Mouse (Mus musculus): ENCODE results near the gene AU040320. TPM values are rescaled to one million over a fixed set of nuclear protein-coding genes. Genes with fewer than 3 reads are reported as not detected.

Gene AU040320
- polyA plus RNA-seq, 1 experiment from 2014 or later = 30.1 TPM

GRCm38 (mm10) chr4:126735382-126736000 is 17.9 kb upstream of the AU040320 start:
- Histone ChIP-seq H3K27me3 (ENCODE audit: control insufficient read depth, insufficient read depth, low read length) (peaks cover 53% of the 10 kb centered on the region), H3K4me1 (ENCODE audit: control insufficient read depth, insufficient read depth, low read length) (0 out of 2 replicates have a peak, but pooled peaks cover 3% of the 10 kb centered on the region), H3K27ac (ENCODE audit: low read length) (no peak overlapping the region), H3K9me3 (ENCODE audit: control insufficient read depth, low read depth, low read length) (no peaks in the 10 kb centered on the region; the same call in 1 of the 2 replicates), H3K36me3 (ENCODE audit: control insufficient read depth, insufficient read depth, low read length) (no peaks in the 10 kb centered on the region), H3K4me3 (ENCODE audit: low read depth, low read length) (peak overlapping the region; percentile 29), H3K4me2 (replicated peaks; ENCODE audit: low read depth, low read length) (peak overlapping the region; percentile 39), H3K9ac (replicated peaks; ENCODE audit: low read depth, low read length) (no peak overlapping the region; the same call in 1 of the 2 replicates)
- no peak; the same call in 1 of the 2 replicates for ATAC-seq (ENCODE audit: insufficient number of reproducible peaks, insufficient read depth, low FRiP score, low read depth)
- 3% methylated on average over 59 of the region's 62 CpGs for WGBS

GRCm38 (mm10) chr4:126736001-126736414 is 17.3 kb upstream of the AU040320 start, which contains the start of gene Tfap2e:
Tfap2e (minus strand) TSS chr4:126736240.
- H3K9ac ChIP-seq (replicated peaks; ENCODE audit: low read depth, low read length) = no peak within 1 kb of the TSS; the same call in 1 of the 2 replicates
- H3K4me2 ChIP-seq (replicated peaks; ENCODE audit: low read depth, low read length) = peak within 1 kb of the TSS; percentile 39
- H3K9me3 ChIP-seq (ENCODE audit: control insufficient read depth, low read depth, low read length) = no peaks in the 10 kb centered on the region; the same call in 1 of the 2 replicates
- ATAC-seq (ENCODE audit: insufficient number of reproducible peaks, insufficient read depth, low FRiP score, low read depth) = no peak; the same call in 1 of the 2 replicates
- peaks cover 48% of the 10 kb centered on the region for H3K27me3 ChIP-seq (ENCODE audit: control insufficient read depth, insufficient read depth, low read length)
- 0 out of 2 replicates have a peak, but pooled peaks cover 3% of the 10 kb centered on the region for H3K4me1 ChIP-seq (ENCODE audit: control insufficient read depth, insufficient read depth, low read length)
- no peak within 1 kb of the TSS for H3K27ac ChIP-seq (ENCODE audit: low read length)
- H3K36me3 ChIP-seq (ENCODE audit: control insufficient read depth, insufficient read depth, low read length) = no peaks in the 10 kb centered on the region
- H3K4me3 ChIP-seq (ENCODE audit: low read depth, low read length) = peak within 1 kb of the TSS; percentile 29
- 2% methylated on average over 32 of the region's 32 CpGs for WGBS

- H3K27me3 ChIP-seq (ENCODE audit: control insufficient read depth, insufficient read depth, low read length) = peaks cover 17% of the 10 kb centered on the region
- peaks cover 9% of the 10 kb centered on the region for H3K36me3 ChIP-seq (ENCODE audit: control insufficient read depth, insufficient read depth, low read length)
- no peak overlapping the region for H3K4me2 ChIP-seq (replicated peaks; ENCODE audit: low read depth, low read length)
- WGBS = 20% methylated on average over 10 of the region's 10 CpGs
- H3K9me3 ChIP-seq (ENCODE audit: control insufficient read depth, low read depth, low read length) = no peaks in the 10 kb centered on the region
- ATAC-seq (ENCODE audit: insufficient number of reproducible peaks, insufficient read depth, low FRiP score, low read depth) = no peak
- H3K4me1 ChIP-seq (ENCODE audit: control insufficient read depth, insufficient read depth, low read length) = 0 out of 2 replicates have a peak, but pooled peaks cover 3% of the 10 kb centered on the region
- no peak overlapping the region for H3K9ac ChIP-seq (replicated peaks; ENCODE audit: low read depth, low read length)
- H3K27ac ChIP-seq (ENCODE audit: low read length) = no peak overlapping the region
- H3K4me3 ChIP-seq (ENCODE audit: low read depth, low read length) = no peak overlapping the region
These were observed 13.2 kb upstream of the AU040320 start for GRCm38 (mm10) chr4:126739966-126740676.

GRCm38 (mm10) chr4:126741448-126741847 is 11.9 kb upstream of the AU040320 start:
- no peak overlapping the region for H3K9ac ChIP-seq (replicated peaks; ENCODE audit: low read depth, low read length)
- ATAC-seq (ENCODE audit: insufficient number of reproducible peaks, insufficient read depth, low FRiP score, low read depth) = peak; percentile 53

GRCm38 (mm10) chr4:126742976-126743375 is 10.4 kb upstream of the AU040320 start:
- Histone ChIP-seq H3K4me1 (ENCODE audit: control insufficient read depth, insufficient read depth, low read length) (no peaks in the 10 kb centered on the region), H3K9me3 (ENCODE audit: control insufficient read depth, low read depth, low read length) (no peaks in the 10 kb centered on the region), H3K4me3 (ENCODE audit: low read depth, low read length) (no peak overlapping the region), H3K9ac (replicated peaks; ENCODE audit: low read depth, low read length) (no peak overlapping the region), H3K36me3 (ENCODE audit: control insufficient read depth, insufficient read depth, low read length) (peaks cover 30% of the 10 kb centered on the region), H3K27me3 (ENCODE audit: control insufficient read depth, insufficient read depth, low read length) (no peaks in the 10 kb centered on the region; the same call in 1 of the 2 replicates), H3K27ac (ENCODE audit: low read length) (no peak overlapping the region), H3K4me2 (replicated peaks; ENCODE audit: low read depth, low read length) (no peak overlapping the region)
- WGBS = 43% methylated on average over 2 of the region's 2 CpGs
- no peak for ATAC-seq (ENCODE audit: insufficient number of reproducible peaks, insufficient read depth, low FRiP score, low read depth)

More at GRCm38 (mm10) chr4:126741448-126741847, 11.9 kb upstream of the AU040320 start:
- Histone ChIP-seq H3K4me2 (replicated peaks; ENCODE audit: low read depth, low read length) (0 out of 2 replicates have a peak overlapping the region, but pooled peaks have one; percentile 19), H3K36me3 (ENCODE audit: control insufficient read depth, insufficient read depth, low read length) (peaks cover 22% of the 10 kb centered on the region), H3K4me1 (ENCODE audit: control insufficient read depth, insufficient read depth, low read length) (no peaks in the 10 kb centered on the region), H3K27ac (ENCODE audit: low read length) (no peak overlapping the region), H3K27me3 (ENCODE audit: control insufficient read depth, insufficient read depth, low read length) (peaks cover 8% of the 10 kb centered on the region), H3K4me3 (ENCODE audit: low read depth, low read length) (no peak overlapping the region), H3K9me3 (ENCODE audit: control insufficient read depth, low read depth, low read length) (no peaks in the 10 kb centered on the region)
- WGBS = 5% methylated on average over 12 of the region's 12 CpGs

- no peak for ATAC-seq (ENCODE audit: insufficient number of reproducible peaks, insufficient read depth, low FRiP score, low read depth)
- H3K27ac ChIP-seq (ENCODE audit: low read length) = no peak overlapping the region
- no peak overlapping the region for H3K4me2 ChIP-seq (replicated peaks; ENCODE audit: low read depth, low read length)
- no peak overlapping the region for H3K4me3 ChIP-seq (ENCODE audit: low read depth, low read length)
- no peaks in the 10 kb centered on the region for H3K9me3 ChIP-seq (ENCODE audit: control insufficient read depth, low read depth, low read length)
- 17% methylated on average over 11 of the region's 11 CpGs for WGBS
- H3K9ac ChIP-seq (replicated peaks; ENCODE audit: low read depth, low read length) = no peak overlapping the region
- no peaks in the 10 kb centered on the region for H3K27me3 ChIP-seq (ENCODE audit: control insufficient read depth, insufficient read depth, low read length)
- peaks cover 37% of the 10 kb centered on the region for H3K36me3 ChIP-seq (ENCODE audit: control insufficient read depth, insufficient read depth, low read length)
- no peaks in the 10 kb centered on the region for H3K4me1 ChIP-seq (ENCODE audit: control insufficient read depth, insufficient read depth, low read length)
These were observed 9.6 kb upstream of the AU040320 start for GRCm38 (mm10) chr4:126743713-126744112.

GRCm38 (mm10) chr4:126744831-126745230 is 8.5 kb upstream of the AU040320 start:
- H3K9ac ChIP-seq (replicated peaks; ENCODE audit: low read depth, low read length) = no peak overlapping the region
- ATAC-seq (ENCODE audit: insufficient number of reproducible peaks, insufficient read depth, low FRiP score, low read depth) = no peak
- peaks cover 47% of the 10 kb centered on the region for H3K36me3 ChIP-seq (ENCODE audit: control insufficient read depth, insufficient read depth, low read length)

GRCm38 (mm10) chr4:126745506-126746193 is 7.7 kb upstream of the AU040320 start:
- H3K4me3 ChIP-seq (ENCODE audit: low read depth, low read length) = no peak overlapping the region
- H3K27me3 ChIP-seq (ENCODE audit: control insufficient read depth, insufficient read depth, low read length) = no peaks in the 10 kb centered on the region
- no peak overlapping the region for H3K27ac ChIP-seq (ENCODE audit: low read length)
- H3K36me3 ChIP-seq (ENCODE audit: control insufficient read depth, insufficient read depth, low read length) = peaks cover 49% of the 10 kb centered on the region
- 44% methylated on average over 13 of the region's 13 CpGs for WGBS
- H3K4me1 ChIP-seq (ENCODE audit: control insufficient read depth, insufficient read depth, low read length) = no peaks in the 10 kb centered on the region; the same call in 1 of the 2 replicates
- H3K9ac ChIP-seq (replicated peaks; ENCODE audit: low read depth, low read length) = no peak overlapping the region
- no peak overlapping the region for H3K4me2 ChIP-seq (replicated peaks; ENCODE audit: low read depth, low read length)
- no peak for ATAC-seq (ENCODE audit: insufficient number of reproducible peaks, insufficient read depth, low FRiP score, low read depth)
- no peaks in the 10 kb centered on the region for H3K9me3 ChIP-seq (ENCODE audit: control insufficient read depth, low read depth, low read length)

More at GRCm38 (mm10) chr4:126744831-126745230, 8.5 kb upstream of the AU040320 start:
- no peak overlapping the region for H3K27ac ChIP-seq (ENCODE audit: low read length)
- H3K4me1 ChIP-seq (ENCODE audit: control insufficient read depth, insufficient read depth, low read length) = no peaks in the 10 kb centered on the region; the same call in 1 of the 2 replicates
- no peak overlapping the region for H3K4me3 ChIP-seq (ENCODE audit: low read depth, low read length)
- no peaks in the 10 kb centered on the region for H3K9me3 ChIP-seq (ENCODE audit: control insufficient read depth, low read depth, low read length)
- no peaks in the 10 kb centered on the region for H3K27me3 ChIP-seq (ENCODE audit: control insufficient read depth, insufficient read depth, low read length)
- no peak overlapping the region for H3K4me2 ChIP-seq (replicated peaks; ENCODE audit: low read depth, low read length)
- WGBS = 91% methylated on average over 14 of the region's 14 CpGs

Measured in stomach, embryonic 14.5 days (tissue).